Mouse (Mus musculus): ENCODE results near the gene Ndufa6. TPM values are rescaled to one million over a fixed set of nuclear protein-coding genes. Genes with fewer than 3 reads are reported as not detected.

Gene Ndufa6
- polyA plus RNA-seq, 1 experiment from 2014 or later: 290 TPM

- H3K4me3 ChIP-seq (ENCODE audit: low read depth, low read length): peak overlapping the region; percentile 71
- 68% methylated on average over 14 of the region's 14 CpGs for WGBS
- H3K36me3 ChIP-seq (ENCODE audit: control insufficient read depth, insufficient read depth, low read length): peaks cover 21% of the 10 kb centered on the region
- peak overlapping the region; percentile 81 for H3K9ac ChIP-seq (ENCODE audit: low read length)
- H3K27ac ChIP-seq (ENCODE audit: low read depth, low read length): 0 out of 2 replicates have a peak overlapping the region, but pooled peaks have one; percentile 46
- H3K4me2 ChIP-seq: peak overlapping the region; percentile 95
- H3K9me3 ChIP-seq (ENCODE audit: control insufficient read depth, low read length): no peaks in the 10 kb centered on the region
- DNase-seq (ENCODE audit: low spot score, missing footprints) (no peak), ATAC-seq (ENCODE audit: low FRiP score) (peak; percentile 1; the same call in 1 of the 2 replicates)
- H3K27me3 ChIP-seq (ENCODE audit: control insufficient read depth, insufficient read depth, low read length): peaks cover 2% of the 10 kb centered on the region; the same call in 1 of the 2 replicates
- peaks cover 14% of the 10 kb centered on the region for H3K4me1 ChIP-seq (ENCODE audit: control insufficient read depth, insufficient read depth, low read length)
Measured at GRCm38 (mm10) chr15:82346580-82347302, 7.4 kb downstream of the Ndufa6 start.

GRCm38 (mm10) chr15:82345820-82346470 lies 8.2 kb downstream of the Ndufa6 start:
- Histone ChIP-seq H3K9ac (ENCODE audit: low read length) (peak overlapping the region; percentile 81), H3K4me3 (ENCODE audit: low read depth, low read length) (peak overlapping the region; percentile 71), H3K36me3 (ENCODE audit: control insufficient read depth, insufficient read depth, low read length) (peaks cover 21% of the 10 kb centered on the region), H3K9me3 (ENCODE audit: control insufficient read depth, low read length) (no peaks in the 10 kb centered on the region), H3K27ac (ENCODE audit: low read depth, low read length) (peak overlapping the region; percentile 58; the same call in 1 of the 2 replicates), H3K4me2 (peak overlapping the region; percentile 95), H3K27me3 (ENCODE audit: control insufficient read depth, insufficient read depth, low read length) (peaks cover 5% of the 10 kb centered on the region), H3K4me1 (ENCODE audit: control insufficient read depth, insufficient read depth, low read length) (peaks cover 14% of the 10 kb centered on the region)
- under 1% methylated on average over 51 of the region's 51 CpGs for WGBS
- ATAC-seq (ENCODE audit: low FRiP score) (peak; percentile 98), DNase-seq (ENCODE audit: low spot score, missing footprints) (peak; percentile 99)

- H3K27ac ChIP-seq (ENCODE audit: low read depth, low read length): no peak overlapping the region
Measured at GRCm38 (mm10) chr15:82344971-82345370, 9.2 kb downstream of the Ndufa6 start.

GRCm38 (mm10) chr15:82343368-82344287 lies 10.5 kb downstream of the Ndufa6 start:
- DNase-seq (ENCODE audit: low spot score, missing footprints) (no peak), ATAC-seq (ENCODE audit: low FRiP score) (no peak)
- H3K27me3 ChIP-seq (ENCODE audit: control insufficient read depth, insufficient read depth, low read length): peaks cover 16% of the 10 kb centered on the region
- H3K36me3 ChIP-seq (ENCODE audit: control insufficient read depth, insufficient read depth, low read length): peaks cover 4% of the 10 kb centered on the region
- H3K4me1 ChIP-seq (ENCODE audit: control insufficient read depth, insufficient read depth, low read length): peaks cover 18% of the 10 kb centered on the region
- H3K9me3 ChIP-seq (ENCODE audit: control insufficient read depth, low read length): no peaks in the 10 kb centered on the region
- 87% methylated on average over 27 of the region's 27 CpGs for WGBS
- no peak overlapping the region for H3K27ac ChIP-seq (ENCODE audit: low read depth, low read length)
- no peak overlapping the region for H3K9ac ChIP-seq (ENCODE audit: low read length)
- no peak overlapping the region for H3K4me3 ChIP-seq (ENCODE audit: low read depth, low read length)
- no peak overlapping the region for H3K4me2 ChIP-seq

More at GRCm38 (mm10) chr15:82344971-82345370, 9.2 kb downstream of the Ndufa6 start:
- H3K4me1 ChIP-seq (ENCODE audit: control insufficient read depth, insufficient read depth, low read length): peaks cover 14% of the 10 kb centered on the region
- peaks cover 15% of the 10 kb centered on the region for H3K27me3 ChIP-seq (ENCODE audit: control insufficient read depth, insufficient read depth, low read length)
- no peak overlapping the region for H3K4me2 ChIP-seq
- ATAC-seq (ENCODE audit: low FRiP score) (no peak), DNase-seq (ENCODE audit: low spot score, missing footprints) (peak; percentile 78)
- H3K4me3 ChIP-seq (ENCODE audit: low read depth, low read length): no peak overlapping the region
- H3K9ac ChIP-seq (ENCODE audit: low read length): no peak overlapping the region
- WGBS: 86% methylated on average over 6 of the region's 6 CpGs
- no peaks in the 10 kb centered on the region for H3K9me3 ChIP-seq (ENCODE audit: control insufficient read depth, low read length)
- peaks cover 15% of the 10 kb centered on the region for H3K36me3 ChIP-seq (ENCODE audit: control insufficient read depth, insufficient read depth, low read length)

- WGBS: 83% methylated on average over 5 of the region's 5 CpGs
- no peaks in the 10 kb centered on the region for H3K9me3 ChIP-seq (ENCODE audit: control insufficient read depth, low read length)
- H3K36me3 ChIP-seq (ENCODE audit: control insufficient read depth, insufficient read depth, low read length): no peaks in the 10 kb centered on the region
- no peak overlapping the region for H3K27ac ChIP-seq (ENCODE audit: low read depth, low read length)
- H3K4me2 ChIP-seq: no peak overlapping the region
- H3K4me1 ChIP-seq (ENCODE audit: control insufficient read depth, insufficient read depth, low read length): peaks cover 21% of the 10 kb centered on the region
- H3K27me3 ChIP-seq (ENCODE audit: control insufficient read depth, insufficient read depth, low read length): peaks cover 16% of the 10 kb centered on the region
- ATAC-seq (ENCODE audit: low FRiP score): no peak
- no peak for DNase-seq (ENCODE audit: low spot score, missing footprints)
- H3K9ac ChIP-seq (ENCODE audit: low read length): no peak overlapping the region
- H3K4me3 ChIP-seq (ENCODE audit: low read depth, low read length): no peak overlapping the region
Measured at GRCm38 (mm10) chr15:82342543-82342935, 11.6 kb downstream of the Ndufa6 start.

GRCm38 (mm10) chr15:82341675-82342542 lies 12.2 kb downstream of the Ndufa6 start:
- Histone ChIP-seq H3K4me3 (ENCODE audit: low read depth, low read length) (no peak overlapping the region), H3K4me2 (peak overlapping the region; percentile 51), H3K9ac (ENCODE audit: low read length) (peak overlapping the region; percentile 65), H3K27me3 (ENCODE audit: control insufficient read depth, insufficient read depth, low read length) (peaks cover 16% of the 10 kb centered on the region), H3K27ac (ENCODE audit: low read depth, low read length) (peak overlapping the region; percentile 37; the same call in 1 of the 2 replicates), H3K4me1 (ENCODE audit: control insufficient read depth, insufficient read depth, low read length) (peaks cover 15% of the 10 kb centered on the region), H3K9me3 (ENCODE audit: control insufficient read depth, low read length) (no peaks in the 10 kb centered on the region), H3K36me3 (ENCODE audit: control insufficient read depth, insufficient read depth, low read length) (no peaks in the 10 kb centered on the region)
- ATAC-seq (ENCODE audit: low FRiP score) (no peak), DNase-seq (ENCODE audit: low spot score, missing footprints) (peak; percentile 88)
- WGBS: 65% methylated on average over 15 of the region's 15 CpGs

- Histone ChIP-seq H3K4me1 (ENCODE audit: control insufficient read depth, insufficient read depth, low read length) (peaks cover 10% of the 10 kb centered on the region; the same call in 1 of the 2 replicates), H3K9ac (ENCODE audit: low read length) (peak overlapping the region; percentile 65), H3K9me3 (ENCODE audit: control insufficient read depth, low read length) (no peaks in the 10 kb centered on the region), H3K27ac (ENCODE audit: low read depth, low read length) (peak overlapping the region; percentile 37; the same call in 1 of the 2 replicates), H3K4me2 (peak overlapping the region; percentile 51), H3K36me3 (ENCODE audit: control insufficient read depth, insufficient read depth, low read length) (no peaks in the 10 kb centered on the region), H3K27me3 (ENCODE audit: control insufficient read depth, insufficient read depth, low read length) (peaks cover 16% of the 10 kb centered on the region), H3K4me3 (ENCODE audit: low read depth, low read length) (peak overlapping the region; percentile 31)
- 2% methylated on average over 40 of the region's 40 CpGs for WGBS
- peak; percentile 92 for DNase-seq (ENCODE audit: low spot score, missing footprints)
- ATAC-seq (ENCODE audit: low FRiP score): no peak
Measured at GRCm38 (mm10) chr15:82341036-82341501, 13.1 kb downstream of the Ndufa6 start.

Data from midbrain, embryonic 11.5 days (tissue).